Mouse (Mus musculus): Measurements from ENCODE around the gene Prom2.

GRCm38 (mm10) chr2:127483001-127483400 lies 58.3 kb downstream of the Prom2 start:
- no peak for TF ChIP-seq CTCF (IDR thresholded peaks at IDR 0.05; ENCODE audit: low read depth)
- no peak for TF ChIP-seq EP300 (optimal IDR thresholded peaks at IDR 0.05)

Data from stomach, postnatal 0 days (tissue).